Mouse (Mus musculus): ENCODE measurements around the gene Ackr1.
A peak's percentile ranks its signal among the peaks of the same experiment; 100 is the strongest.

GRCm38 (mm10) chr1:173325395-173325794, 8.2 kb downstream of the Ackr1 start:
- no peak for TF ChIP-seq CTCF (IDR thresholded peaks at IDR 0.05; ENCODE audit: low read depth)
- TF ChIP-seq EP300 (IDR thresholded peaks at IDR 0.05; ENCODE audit: low read depth): peak; percentile 72

Data from liver, embryonic 14.5 days (tissue).